Mouse (Mus musculus) c-Kit-negative CD71-positive TER-119-positive erythroid progenitor cells, embryonic 14.5 days (primary cell): ENCODE measurements around the gene Slc5a4a.

Experiments
- DNase-seq: peaks from one replicate; pipeline ENCODE4 v3.0.0-alpha.2; 2013; ENCODE audit warnings: low read depth, low spot score

The Slc5a4a gene

GRCm38 (mm10) chr10:76217056-76217455, 69.8 kb downstream of the Slc5a4a start:
- no peak for DNase-seq

DNA sequence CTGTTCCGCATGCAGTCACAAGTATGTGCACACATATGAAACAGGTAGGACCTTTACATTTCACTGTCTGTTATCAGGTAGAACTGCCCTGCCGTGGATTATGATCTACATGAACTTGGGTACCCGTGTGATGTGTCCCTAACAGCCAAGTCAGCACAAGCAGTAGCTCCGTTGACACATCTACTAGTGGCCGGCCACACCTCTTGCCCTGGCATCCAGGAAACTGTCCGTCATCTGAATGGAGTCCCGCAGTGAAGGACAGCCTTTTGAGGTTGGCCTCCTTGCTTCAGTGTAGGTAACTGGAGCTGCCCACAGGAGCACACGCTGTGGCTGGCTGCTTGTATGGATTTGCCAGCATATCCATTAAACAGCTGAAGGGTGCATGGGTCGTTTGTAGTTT, 71.0 kb downstream of the Slc5a4a start:
- no peak for DNase-seq

GRCm38 (mm10) chr10:76225944-76226343, 78.7 kb downstream of the Slc5a4a start:
- DNase-seq = no peak

DNA sequence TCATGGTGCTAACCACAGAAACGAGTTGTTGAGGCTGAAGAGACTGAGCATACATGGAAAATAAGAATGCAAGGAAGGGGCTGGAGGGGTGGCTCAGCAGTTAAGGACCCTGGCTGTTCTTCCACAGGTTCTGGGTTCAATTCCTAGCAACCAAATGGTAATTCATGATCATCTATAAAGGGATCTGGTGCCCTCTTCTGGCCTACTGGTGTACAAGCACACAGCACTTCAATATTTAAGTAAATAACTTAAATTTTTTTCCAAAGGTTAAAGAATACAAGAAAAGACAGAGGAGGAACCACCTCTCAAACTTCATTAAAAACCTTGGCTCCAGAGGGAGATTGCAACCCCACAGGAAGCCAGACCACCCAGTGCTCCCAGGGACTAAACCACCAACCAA, 82.4 kb downstream of the Slc5a4a start:
- DNase-seq = no peak

DNA sequence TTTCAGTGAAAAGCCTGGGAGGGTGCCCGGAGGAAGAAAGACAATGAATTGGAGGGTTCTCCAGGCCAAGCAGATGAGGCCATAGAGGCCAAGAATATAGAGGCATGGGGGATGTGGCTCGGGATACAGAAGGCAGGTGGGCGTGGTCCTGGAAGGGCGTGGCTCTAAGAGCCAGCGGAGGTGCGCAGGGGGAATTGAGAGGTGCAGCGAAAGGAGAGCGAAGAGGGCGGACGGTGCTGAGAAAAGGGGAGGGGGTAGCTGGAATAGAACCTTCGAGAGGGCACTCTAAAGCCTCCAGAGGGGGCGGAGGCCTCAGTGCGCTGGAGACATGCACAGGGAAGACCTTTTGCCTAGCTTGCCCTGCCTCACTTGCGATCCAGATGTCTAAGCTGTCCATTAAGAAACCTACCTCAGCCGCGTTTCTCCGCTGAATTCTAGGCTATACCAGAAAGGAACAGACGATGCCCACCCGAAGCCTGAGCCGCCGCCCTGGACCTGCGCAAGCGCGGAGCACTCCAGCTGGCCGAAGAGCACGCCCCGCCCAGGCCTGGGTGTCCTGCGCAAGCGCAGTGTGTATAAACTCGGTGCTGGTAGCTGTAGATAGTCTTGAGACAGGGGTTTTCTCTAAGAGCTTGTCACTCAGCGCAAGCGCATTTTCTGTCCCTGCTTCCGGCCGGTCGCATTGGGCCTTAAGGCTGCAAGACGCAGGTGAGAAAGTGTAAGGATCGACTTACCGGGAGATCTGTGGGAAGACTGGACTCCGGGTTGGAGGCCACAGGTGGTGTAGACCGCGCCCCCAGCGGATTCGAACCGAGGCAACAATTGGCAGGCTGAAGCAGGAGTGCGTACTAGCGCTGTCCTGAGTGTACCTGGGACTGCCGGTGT, 90.3 kb downstream of the Slc5a4a start, which contains the start of gene Prmt2:
Gene Prmt2 (minus strand): TSS at position 525 of the 885 bp plus-strand sequence.
- DNase-seq = peak; percentile 83
